Mouse (Mus musculus) liver, embryonic 14.5 days (tissue): ENCODE data around the gene Sowahb.

Experiments
- CTCF ChIP-seq: IDR thresholded peaks from 2 replicates; pipeline ENCODE4 v1.5.1; 2016; ENCODE audit warnings: antibody characterized with exemption, low read depth, control low read depth
- EP300 ChIP-seq: IDR thresholded peaks from 2 replicates; pipeline ENCODE4 v1.6.1; 2016; ENCODE audit warnings: antibody characterized with exemption, low read depth

GRCm38 (mm10) chr5:92992106-92992505 is 52.7 kb downstream of the Sowahb start:
- TF ChIP-seq CTCF (no peak), EP300 (no peak)
